Mouse (Mus musculus) frontal cortex, postnatal 14 days (tissue): Measurements from ENCODE around the gene Olfr69.
"Not testable (repeated sequence)": the region's sequence is repeated elsewhere in the genome, so short reads cannot be mapped to it uniquely, and the experiment has no call there.

Experiments used
- DNase-seq, 2 experiments: peaks; one replicate each; pipeline ENCODE4 v3.0.0; 2022; ENCODE audit warnings: low spot score in 2 of 2

The Olfr69 gene

GRCm38 (mm10) chr7:103771494-103771893 is at the start of gene Olfr69:
TSS of gene Olfr69 (minus strand) at chr7:103771594.
- DNase-seq, result no peak

GRCm38 (mm10) chr7:103815085-103815484 is 43.7 kb upstream of the Olfr69 start:
- DNase-seq, result not testable (repeated sequence)

- no peak for DNase-seq
Observed at GRCm38 (mm10) chr7:103813766-103814165, 42.4 kb upstream of the Olfr69 start, which contains the start of gene Hbb-bt. TSS of gene Hbb-bt (minus strand) at chr7:103813996.

- DNase-seq, result not testable (repeated sequence)
Observed at GRCm38 (mm10) chr7:103813152-103813551, 41.8 kb upstream of the Olfr69 start.

GRCm38 (mm10) chr7:103812174-103812573 is 40.8 kb upstream of the Olfr69 start:
- no peak for DNase-seq

- DNase-seq, result no peak
Observed at GRCm38 (mm10) chr7:103811223-103811845, 39.9 kb upstream of the Olfr69 start.

- no peak for DNase-seq
Observed at GRCm38 (mm10) chr7:103810746-103811145, 39.4 kb upstream of the Olfr69 start.

GRCm38 (mm10) chr7:103810296-103810695 is 38.9 kb upstream of the Olfr69 start:
- no peak for DNase-seq

GRCm38 (mm10) chr7:103809801-103810155 is 38.4 kb upstream of the Olfr69 start:
- DNase-seq, result no peak

GRCm38 (mm10) chr7:103808971-103809800 is 37.8 kb upstream of the Olfr69 start:
- no peak for DNase-seq

GRCm38 (mm10) chr7:103808120-103808519 is 36.7 kb upstream of the Olfr69 start:
- DNase-seq, result not testable (repeated sequence)

- no peak for DNase-seq
Observed at GRCm38 (mm10) chr7:103806856-103807255, 35.5 kb upstream of the Olfr69 start.

GRCm38 (mm10) chr7:103792669-103793388 is 21.4 kb upstream of the Olfr69 start:
- DNase-seq, result no peak

GRCm38 (mm10) chr7:103791721-103792120 is 20.3 kb upstream of the Olfr69 start, which contains the start of gene Olfr67:
TSS of gene Olfr67 (minus strand) at chr7:103791821.
- no peak for DNase-seq

GRCm38 (mm10) chr7:103779598-103779997 is 8.2 kb upstream of the Olfr69 start, which contains the start of gene Olfr68:
TSS of gene Olfr68 (minus strand) at chr7:103779698.
- no peak for DNase-seq

GRCm38 (mm10) chr7:103777652-103778051 is 6.3 kb upstream of the Olfr69 start:
- DNase-seq, result not testable (repeated sequence)

GRCm38 (mm10) chr7:103767687-103768086 is 3.7 kb downstream of the Olfr69 start:
- DNase-seq, result not testable (repeated sequence)

- not testable (repeated sequence) for DNase-seq
Observed at GRCm38 (mm10) chr7:103762212-103762611, 9.2 kb downstream of the Olfr69 start.

- DNase-seq, result no peak
Observed at GRCm38 (mm10) chr7:103757233-103757632, 14.2 kb downstream of the Olfr69 start, which contains the start of gene Olfr630. TSS of gene Olfr630 (minus strand) at chr7:103757333.

GRCm38 (mm10) chr7:103744843-103745242 is 26.6 kb downstream of the Olfr69 start, which contains the start of gene Olfr629:
TSS of gene Olfr629 (minus strand) at chr7:103744943.
- no peak for DNase-seq

- no peak for DNase-seq
Observed at GRCm38 (mm10) chr7:103730074-103730473, 41.3 kb downstream of the Olfr69 start, which contains the start of gene Olfr628. TSS of gene Olfr628 (plus strand) at chr7:103730374.

GRCm38 (mm10) chr7:103716398-103716797 is 55.0 kb downstream of the Olfr69 start:
- DNase-seq, result not testable (repeated sequence)
